Mouse (Mus musculus) midbrain, embryonic 14.5 days (tissue): ENCODE measurements around the gene Snrpd2. TPM values are rescaled to one million over a fixed set of nuclear protein-coding genes. Genes with fewer than 3 reads are reported as not detected.

ENCODE experiments used
- ATAC-seq: fragments of 200-750 bp; cut with Nextera tagmentation; 2 replicates; pipeline ENCODE4 v1.8.0; 2017; ENCODE audit warnings: moderate number of reproducible peaks, moderate library complexity; ENCODE audit not compliant: low FRiP score, low TSS enrichment
- DNase-seq: peaks from one replicate; pipeline ENCODE4 v3.0.0-alpha.2; 2015
- H3K27ac ChIP-seq: fragments of 300-500 bp; sonication (generic); replicated peaks from 2 replicates; pipeline ENCODE4 v1.5.1; 2014; ENCODE audit warnings: mild to moderate bottlenecking, low read depth, low read length, moderate library complexity
- H3K27me3 ChIP-seq: fragments of 300-500 bp; sonication (generic); 2 replicates; pipeline ENCODE4 v1.6.1; 2014; ENCODE audit warnings: low read length, control low read depth, mixed read lengths; ENCODE audit not compliant: control insufficient read depth, insufficient read depth
- H3K36me3 ChIP-seq: fragments of 300-500 bp; sonication (generic); 2 replicates; pipeline ENCODE4 v1.6.1; 2014; ENCODE audit warnings: low read length, control low read depth; ENCODE audit not compliant: control insufficient read depth, insufficient read depth
- H3K4me1 ChIP-seq: fragments of 300-500 bp; sonication (generic); 2 replicates; pipeline ENCODE4 v1.6.1; 2014; ENCODE audit warnings: mild to moderate bottlenecking, antibody characterized with exemption, low read length, control low read depth; ENCODE audit not compliant: control insufficient read depth, insufficient read depth
- H3K4me2 ChIP-seq: fragments of 300-500 bp; sonication (generic); 2 replicates; pipeline ENCODE4 v1.6.1; 2014; ENCODE audit warnings: mild to moderate bottlenecking, low read length, moderate library complexity
- H3K4me3 ChIP-seq: fragments of 300-500 bp; sonication (generic); replicated peaks from 2 replicates; pipeline ENCODE4 v1.5.1; 2014; ENCODE audit warnings: low read depth, low read length
- H3K9ac ChIP-seq: fragments of 300-500 bp; sonication (generic); replicated peaks from 2 replicates; pipeline ENCODE4 v1.6.1; 2014; ENCODE audit warnings: mild to moderate bottlenecking, low read length, moderate library complexity
- H3K9me3 ChIP-seq: fragments of 300-500 bp; sonication (generic); 2 replicates; pipeline ENCODE4 v1.6.1; 2016; ENCODE audit warnings: low read length, control low read depth, mixed read lengths; ENCODE audit not compliant: control insufficient read depth
- WGBS: fragments of 180-500 bp; shearing (Covaris S2); extraction: QIAGEN DNeasy Blood & Tissue Kit; methylation state at CpG from one replicate; pipeline ENCODE4 v1.1.7; 2014; 5-methylcytosine and 5-hydroxymethylcytosine counted together
- microRNA counts: library from miRNA; unstranded; fragments of <30 nt; microRNA quantifications from one replicate; lab custom pipeline; 2016
- microRNA-seq: library from miRNA; unstranded; fragments of <30 nt; microRNA quantifications from one replicate; pipeline ENCODE4, GENCODE M21; 2016
- polyA plus RNA-seq: library from polyadenylated mRNA; unstranded; fragments of >200 nt; fragmentation: Nextera tagmentation; extraction: Ambion mirVana; gene quantifications from 2 replicates; pipeline ENCODE4 v1.2.1, GENCODE M21; 2014

Gene Snrpd2
- polyA plus RNA-seq, 1 experiment from 2014 or later = 112 TPM

GRCm38 (mm10) chr7:19194676-19195075, 45.2 kb downstream of the Snrpd2 start:
- no peaks in the 10 kb centered on the region for H3K27me3 ChIP-seq
- no peak overlapping the region for H3K27ac ChIP-seq
- H3K36me3 ChIP-seq = peaks cover 80% of the 10 kb centered on the region
- ATAC-seq (no peak), DNase-seq (no peak)
- 98% methylated on average over 4 of the region's 4 CpGs for WGBS
- no peak overlapping the region for H3K4me3 ChIP-seq
- no peak overlapping the region for H3K4me2 ChIP-seq
- no peaks in the 10 kb centered on the region for H3K4me1 ChIP-seq
- no peaks in the 10 kb centered on the region for H3K9me3 ChIP-seq
- no peak overlapping the region for H3K9ac ChIP-seq

- no peaks in the 10 kb centered on the region for H3K27me3 ChIP-seq
- no peak overlapping the region for H3K4me2 ChIP-seq
- H3K9ac ChIP-seq = no peak overlapping the region
- ATAC-seq (no peak), DNase-seq (peak; percentile 63)
- WGBS = 64% methylated on average over 6 of the region's 6 CpGs
- H3K27ac ChIP-seq = no peak overlapping the region
- H3K9me3 ChIP-seq = no peaks in the 10 kb centered on the region
- H3K4me3 ChIP-seq = no peak overlapping the region
- H3K4me1 ChIP-seq = no peaks in the 10 kb centered on the region
- peaks cover 79% of the 10 kb centered on the region for H3K36me3 ChIP-seq
Measured at GRCm38 (mm10) chr7:19196676-19197075, 47.2 kb downstream of the Snrpd2 start.

- Histone ChIP-seq H3K27ac (no peak overlapping the region), H3K27me3 (no peaks in the 10 kb centered on the region), H3K9ac (no peak overlapping the region), H3K9me3 (no peaks in the 10 kb centered on the region), H3K4me1 (no peaks in the 10 kb centered on the region), H3K4me2 (no peak overlapping the region), H3K4me3 (no peak overlapping the region), H3K36me3 (peaks cover 70% of the 10 kb centered on the region)
- 36% methylated on average over 2 of the region's 2 CpGs for WGBS
- DNase-seq (no peak), ATAC-seq (no peak)
Measured at GRCm38 (mm10) chr7:19197985-19198384, 48.5 kb downstream of the Snrpd2 start.

GRCm38 (mm10) chr7:19201660-19202059, 52.1 kb downstream of the Snrpd2 start:
- H3K4me3 ChIP-seq = no peak overlapping the region
- no peaks in the 10 kb centered on the region for H3K4me1 ChIP-seq
- no peak overlapping the region for H3K9ac ChIP-seq
- 71% methylated on average over 15 of the region's 15 CpGs for WGBS
- no peak overlapping the region for H3K4me2 ChIP-seq
- H3K27me3 ChIP-seq = no peaks in the 10 kb centered on the region
- H3K27ac ChIP-seq = no peak overlapping the region
- DNase-seq (no peak), ATAC-seq (0 out of 2 replicates have a peak, but pooled peaks have one; percentile 46)
- H3K9me3 ChIP-seq = no peaks in the 10 kb centered on the region
- H3K36me3 ChIP-seq = peaks cover 59% of the 10 kb centered on the region

GRCm38 (mm10) chr7:19202065-19202850, 52.7 kb downstream of the Snrpd2 start:
- ATAC-seq (0 out of 2 replicates have a peak, but pooled peaks have one; percentile 8), DNase-seq (no peak)
- Histone ChIP-seq H3K36me3 (peaks cover 53% of the 10 kb centered on the region), H3K4me3 (no peak overlapping the region), H3K27ac (no peak overlapping the region), H3K9me3 (no peaks in the 10 kb centered on the region), H3K27me3 (no peaks in the 10 kb centered on the region), H3K4me2 (no peak overlapping the region), H3K9ac (no peak overlapping the region), H3K4me1 (no peaks in the 10 kb centered on the region)
- WGBS = 63% methylated on average over 15 of the region's 15 CpGs

MicroRNAs within 50 kb of the gene (microRNA counts, 519-probe panel; counts per million panel counts)
- microRNA mmu-miR-330 (lab: Ali Mortazavi, UCI) = not detected

Small RNA genes within 50 kb of the gene (microRNA-seq; reads per million reads assigned to microRNA genes)
- gene Mir330 = 663 reads per million, percentile 77 among the genes with 10 or more reads in this experiment

Other genes with a start within 250 kb of the Snrpd2 start
- gene Ccdc61, start 239.3 kb upstream of the Snrpd2 start, polyA plus RNA-seq = 16.1 and 18.5 TPM in 2 replicates
- gene Nova2, start 223.8 kb upstream of the Snrpd2 start, polyA plus RNA-seq = 18.6 and 20.7 TPM in 2 replicates
- gene Nanos2, start 162.3 kb upstream of the Snrpd2 start, polyA plus RNA-seq = 0.58 and 0.86 TPM in 2 replicates
- 4.2 and 4.8 TPM in 2 replicates for gene Mypop, start 158.5 kb upstream of the Snrpd2 start, polyA plus RNA-seq
- 30.8 and 34.2 TPM in 2 replicates for gene Irf2bp1, start 145.7 kb upstream of the Snrpd2 start, polyA plus RNA-seq
- not detected in 2 replicates for gene Foxa3, start 126.2 kb upstream of the Snrpd2 start, polyA plus RNA-seq
- gene Sympk, start 125.3 kb upstream of the Snrpd2 start, polyA plus RNA-seq = 18.1 and 28.1 TPM in 2 replicates
- gene Rsph6a, start 95.0 kb upstream of the Snrpd2 start, polyA plus RNA-seq = 0.12 and 0.21 TPM in 2 replicates
- 33.2 and 39.2 TPM in 2 replicates for gene Dmwd, start 73.5 kb upstream of the Snrpd2 start, polyA plus RNA-seq
- gene Dmpk, start 65.9 kb upstream of the Snrpd2 start, polyA plus RNA-seq = 9.8 and 13.2 TPM in 2 replicates
- gene Six5, start 55.1 kb upstream of the Snrpd2 start, polyA plus RNA-seq = 1.5 and 2.5 TPM in 2 replicates
- 5.2 and 5.8 TPM in 2 replicates for gene Gm4969, start 31.4 kb upstream of the Snrpd2 start, polyA plus RNA-seq
- gene Fbxo46, start 29.9 kb upstream of the Snrpd2 start, polyA plus RNA-seq = 11.3 and 13.8 TPM in 2 replicates
- gene Qpctl, start 431 bp upstream of the Snrpd2 start, polyA plus RNA-seq = 18.5 and 20.0 TPM in 2 replicates
- 2.6 and 3.1 TPM in 2 replicates for gene Gipr, start 16.4 kb downstream of the Snrpd2 start, polyA plus RNA-seq
- 2.6 and 9.3 TPM in 2 replicates for gene Eml2, start 26.7 kb downstream of the Snrpd2 start, polyA plus RNA-seq
- gene Gpr4, start 62.8 kb downstream of the Snrpd2 start, polyA plus RNA-seq = 1.8 and 2.5 TPM in 2 replicates
- 33.2 and 35.0 TPM in 2 replicates for gene Opa3, start 78.6 kb downstream of the Snrpd2 start, polyA plus RNA-seq
- 28.9 and 29.1 TPM in 2 replicates for gene Vasp, start 122.1 kb downstream of the Snrpd2 start, polyA plus RNA-seq
- gene Ppm1n, start 130.3 kb downstream of the Snrpd2 start, polyA plus RNA-seq = 0.62 and 1.2 TPM in 2 replicates
- 100.0 and 101 TPM in 2 replicates for gene Rtn2, start 132.9 kb downstream of the Snrpd2 start, polyA plus RNA-seq
- not detected in 2 replicates for gene Fosb, start 160.3 kb downstream of the Snrpd2 start, polyA plus RNA-seq
- gene Ercc1, start 195.1 kb downstream of the Snrpd2 start, polyA plus RNA-seq = 78.9 and 97.7 TPM in 2 replicates
- gene Cd3eap, start 209.8 kb downstream of the Snrpd2 start, polyA plus RNA-seq = 16.4 and 18.9 TPM in 2 replicates
- 1.6 and 1.9 TPM in 2 replicates for gene Ppp1r13l, start 210.0 kb downstream of the Snrpd2 start, polyA plus RNA-seq
- 21.6 and 27.9 TPM in 2 replicates for gene Ercc2, start 232.3 kb downstream of the Snrpd2 start, polyA plus RNA-seq